Mouse (Mus musculus) lung, postnatal 10 days (tissue): ENCODE measurements around the gene Psg28.
"Not testable (repeated sequence)": the region's sequence is repeated elsewhere in the genome, so short reads cannot be mapped to it uniquely, and the experiment has no call there.

Experiments
- DNase-seq: peaks from one replicate; pipeline ENCODE4 v3.0.0; 2021

Gene Psg28

DNA sequence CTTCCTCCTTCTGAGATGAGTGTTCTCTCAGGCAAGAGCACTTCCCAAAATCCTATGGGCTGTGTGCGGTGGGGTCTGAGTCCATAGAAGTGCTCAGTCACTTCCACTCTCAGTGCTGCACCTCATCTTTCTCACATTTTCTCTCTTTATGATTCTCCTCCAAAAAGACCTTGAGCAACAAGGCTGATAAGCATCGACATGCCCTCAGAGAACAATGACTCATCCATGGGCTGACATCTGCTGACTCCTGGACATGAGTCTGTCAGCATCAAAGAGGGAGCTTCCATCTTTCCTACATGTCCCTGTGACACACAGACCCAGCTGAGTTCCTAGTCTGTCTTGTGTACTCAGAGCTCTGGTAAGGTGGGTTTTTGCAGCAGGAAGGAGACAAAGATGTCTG, at the start of gene Psg28:
Psg28 (minus strand) TSS at position 101 of the 400 bp plus-strand sequence.
- DNase-seq = not testable (repeated sequence)

DNA sequence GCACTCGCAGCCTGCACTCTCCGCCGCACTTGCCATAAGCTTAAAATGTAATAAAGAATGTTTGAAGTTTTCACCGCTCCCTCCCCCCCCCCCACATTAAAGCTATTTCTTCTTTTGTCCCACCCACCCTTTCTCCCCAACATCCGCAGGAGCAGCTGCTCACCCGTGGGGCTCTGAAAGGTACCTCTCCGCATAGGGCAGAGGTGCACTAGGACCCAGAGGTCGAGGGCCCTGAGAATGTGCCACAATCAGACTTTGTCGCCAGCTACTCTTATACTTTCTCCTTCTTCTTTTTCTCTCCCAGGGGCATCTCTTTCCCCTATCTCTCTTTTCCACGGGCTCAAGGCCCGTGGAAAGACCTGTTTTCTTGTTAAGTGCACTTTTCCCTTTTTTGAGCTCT, 28.4 kb downstream of the Psg28 start:
- DNase-seq = no peak

DNA sequence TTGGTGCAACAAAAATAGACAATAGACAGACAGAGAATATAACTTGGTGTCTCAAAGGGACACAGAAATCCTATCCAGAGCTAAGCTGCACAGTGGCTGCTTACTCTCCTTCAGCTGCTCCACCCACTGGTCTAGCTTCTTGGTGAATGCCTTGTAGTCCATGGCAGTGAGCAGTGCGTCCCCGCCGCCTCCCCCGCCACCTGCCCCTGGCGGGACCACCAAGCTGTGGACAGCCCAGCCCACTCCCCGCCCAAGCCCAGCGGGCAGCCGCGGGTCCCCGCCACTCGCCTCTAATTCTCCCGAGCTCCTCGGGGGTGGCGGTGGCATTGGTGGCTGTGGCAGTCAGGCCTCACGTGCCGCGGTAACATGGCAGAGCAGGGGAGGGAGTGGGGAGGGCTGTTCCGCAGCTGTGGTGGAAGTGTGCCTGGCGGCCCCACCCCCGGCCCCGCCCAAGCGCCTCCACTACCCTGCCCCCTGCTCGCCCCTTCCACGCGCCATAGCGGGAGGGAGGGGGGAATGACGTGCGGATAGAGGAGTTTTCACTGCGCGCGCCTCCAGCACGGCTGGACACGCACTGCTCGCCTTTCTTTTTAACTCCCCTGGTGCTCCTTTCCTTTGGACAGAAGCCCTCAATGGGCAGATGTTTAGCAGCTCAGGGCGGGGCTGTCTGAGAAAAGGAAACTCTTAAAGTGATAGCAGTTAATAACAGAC, 29.2 kb downstream of the Psg28 start:
- no peak for DNase-seq

DNA sequence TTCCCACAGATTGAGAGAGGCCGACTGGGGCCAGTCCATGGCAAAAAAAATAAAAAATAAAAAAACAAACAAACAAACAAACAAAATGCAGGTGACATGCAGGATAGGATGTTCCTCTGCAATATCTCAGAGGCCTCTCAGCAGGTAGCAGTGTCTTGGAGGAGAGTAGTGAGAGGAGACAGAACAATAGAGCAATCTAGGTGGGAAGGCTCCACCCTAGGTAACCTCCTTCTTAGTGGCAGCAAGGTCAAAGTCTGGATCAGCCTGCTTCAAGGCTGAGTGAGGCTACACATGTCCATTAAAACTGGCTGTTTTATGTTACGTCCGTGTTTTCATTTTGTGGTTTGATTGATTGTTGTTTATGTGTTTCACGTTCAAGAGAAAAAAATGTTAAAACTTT, 40.4 kb downstream of the Psg28 start:
- DNase-seq = not testable (repeated sequence)

DNA sequence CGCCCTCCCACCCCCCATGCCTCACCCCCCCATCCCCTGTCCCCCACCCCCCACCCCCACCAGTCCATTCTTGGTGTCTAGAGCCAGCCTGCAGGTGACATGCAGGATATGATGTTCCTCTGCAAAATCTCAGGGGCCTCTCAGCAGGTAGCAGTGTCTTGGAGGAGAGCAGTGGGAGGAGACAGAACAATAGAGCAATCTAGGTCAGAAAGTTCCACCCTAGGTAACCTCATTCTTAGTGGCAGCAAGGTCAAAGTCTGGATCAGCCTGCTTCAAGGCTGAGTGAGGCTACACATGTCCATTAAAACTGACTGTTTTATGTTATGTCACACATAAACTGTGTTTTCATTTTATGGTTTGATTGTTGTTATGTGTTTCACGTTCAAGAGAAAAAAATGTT, 53.5 kb downstream of the Psg28 start:
- DNase-seq = no peak
